Mouse (Mus musculus) kidney, adult 2 months (tissue): ENCODE results near the gene B4galt1.

Experiments used
- CTCF ChIP-seq: fragments of 200-500 bp; conservative IDR thresholded peaks from 2 replicates; pipeline ENCODE4 v1.5.1; 2011; ENCODE audit warnings: low read depth, mild to moderate bottlenecking, control low read depth, low read length, moderate library complexity, mixed read lengths; ENCODE audit not compliant: insufficient read depth, insufficient read length
- POLR2A ChIP-seq: fragments of 200-500 bp; IDR thresholded peaks from one replicate; pipeline ENCODE4 v1.6.1; 2011; ENCODE audit warnings: low read depth, low read length, control low read depth

GRCm38 (mm10) chr4:40810481-40810880 is 43.3 kb downstream of the B4galt1 start:
- TF ChIP-seq CTCF, result no peak
- no peak for TF ChIP-seq POLR2A
